Mouse (Mus musculus) adrenal gland, adult 8-10 months (tissue): ENCODE results near the gene Cog6. TPM values are rescaled to one million over a fixed set of nuclear protein-coding genes. Genes with fewer than 3 reads are reported as not detected.
A peak's percentile ranks its signal among the peaks of the same experiment; 100 is the strongest.

ENCODE experiments used
- DNase-seq: peaks from one replicate; pipeline ENCODE4 v3.0.0; 2022
- total RNA-seq, 4 experiments: library from RNA; stranded (reverse); gene quantifications; 2 replicates each; pipeline ENCODE4 v1.2.4; 2022

The Cog6 gene
- 10 to 100 TPM; 31.3 to 38.8 (median 38.1) TPM for total RNA-seq

DNA sequence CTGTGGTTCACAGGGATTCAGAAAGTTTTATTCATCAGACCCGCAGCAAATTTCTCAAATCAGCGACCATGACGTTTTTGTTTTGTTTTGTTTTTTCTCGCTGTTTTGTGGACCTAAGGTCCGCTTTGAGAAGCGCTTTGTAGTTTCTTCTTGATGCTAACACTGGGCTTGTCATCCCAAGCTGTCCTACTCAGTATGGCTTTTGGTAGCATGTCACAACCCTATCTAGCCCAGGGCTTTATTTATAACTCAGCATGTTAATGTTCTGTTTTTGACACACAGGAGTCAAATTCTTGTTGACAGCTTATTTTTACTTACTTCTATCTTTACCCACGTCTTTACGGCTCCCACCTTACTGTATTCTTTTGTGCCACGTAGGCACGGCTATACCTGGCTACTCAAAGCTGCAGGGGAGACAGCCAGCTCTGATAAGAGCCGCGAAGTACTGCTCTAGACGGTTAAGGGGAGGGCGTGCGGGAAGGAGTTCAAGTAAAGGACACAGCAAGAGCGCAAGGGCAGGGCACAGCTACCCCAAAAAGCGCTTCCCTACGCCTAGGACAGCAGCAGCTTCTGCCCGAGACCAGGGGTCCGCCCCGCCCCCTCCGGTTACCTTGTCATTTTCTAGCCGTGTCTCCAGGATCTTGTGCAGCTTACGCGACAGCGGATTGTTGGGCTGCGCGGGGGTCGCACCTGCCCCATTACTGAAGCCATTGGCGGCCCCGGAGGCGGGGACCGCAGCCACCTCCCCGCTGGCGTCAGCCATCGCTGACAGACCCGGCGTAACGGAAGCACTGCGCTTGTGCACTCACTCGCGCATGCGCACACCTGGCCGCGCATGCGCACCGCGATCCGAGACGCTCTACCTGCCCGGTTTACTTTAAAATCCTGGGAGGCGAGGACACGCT, at the start of gene Cog6:
Gene Cog6, minus strand, starts transcription at position 802 of the 905 bp plus-strand sequence.
- DNase-seq, result peak; percentile 74

DNA sequence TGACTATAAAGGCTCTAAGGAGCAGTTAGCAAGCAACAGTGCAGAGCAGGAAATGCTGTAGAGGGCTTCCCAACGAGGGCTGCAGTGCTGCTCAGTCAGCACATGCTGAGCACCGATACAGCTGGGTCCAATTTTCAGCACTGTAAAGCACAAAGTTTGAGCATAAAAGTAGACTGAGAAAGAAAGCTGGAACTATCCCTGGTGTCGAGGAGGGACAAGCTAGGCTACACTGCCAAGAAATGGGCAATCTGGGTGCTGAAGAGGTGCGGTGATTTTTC, 49.0 kb upstream of the Cog6 start:
- DNase-seq, result no peak

DNA sequence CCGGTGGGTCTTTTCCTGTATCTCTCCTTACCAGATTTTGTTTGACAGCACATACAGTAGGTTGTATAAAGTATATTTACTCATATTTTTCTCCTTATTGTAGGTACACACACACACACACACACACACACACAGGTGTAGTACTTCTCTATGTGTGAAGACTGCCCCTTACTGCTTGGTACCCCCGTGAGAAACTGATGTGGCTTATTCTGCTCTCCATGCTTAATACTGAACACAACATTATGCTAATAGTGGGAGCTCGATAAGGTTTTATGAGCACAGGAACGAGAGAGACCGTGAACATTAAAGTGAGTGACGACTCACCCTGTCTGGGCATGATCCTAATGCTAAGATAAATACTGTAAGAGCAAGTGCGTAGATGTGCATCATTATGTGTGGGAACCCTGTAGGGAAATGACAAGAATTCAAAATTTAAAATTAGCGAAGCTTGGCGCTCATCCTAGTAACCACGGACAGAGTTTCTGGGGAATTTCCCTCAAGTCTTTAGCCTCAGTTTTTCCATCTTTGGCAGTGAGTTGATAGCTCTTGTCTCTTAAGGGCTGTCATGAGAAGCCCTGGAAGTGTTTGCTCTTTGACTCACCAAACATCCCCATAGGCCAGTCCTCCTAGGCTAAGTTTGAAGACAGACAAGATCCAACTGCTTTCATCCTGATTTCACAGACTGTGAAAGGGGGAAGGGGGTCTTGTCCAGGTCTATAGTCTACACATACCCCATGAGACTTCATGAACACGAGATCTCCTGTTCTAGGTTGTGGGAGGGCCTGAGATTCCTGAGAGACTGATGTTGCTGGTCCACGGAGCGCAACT, 48.4 kb upstream of the Cog6 start:
- DNase-seq, result no peak

DNA sequence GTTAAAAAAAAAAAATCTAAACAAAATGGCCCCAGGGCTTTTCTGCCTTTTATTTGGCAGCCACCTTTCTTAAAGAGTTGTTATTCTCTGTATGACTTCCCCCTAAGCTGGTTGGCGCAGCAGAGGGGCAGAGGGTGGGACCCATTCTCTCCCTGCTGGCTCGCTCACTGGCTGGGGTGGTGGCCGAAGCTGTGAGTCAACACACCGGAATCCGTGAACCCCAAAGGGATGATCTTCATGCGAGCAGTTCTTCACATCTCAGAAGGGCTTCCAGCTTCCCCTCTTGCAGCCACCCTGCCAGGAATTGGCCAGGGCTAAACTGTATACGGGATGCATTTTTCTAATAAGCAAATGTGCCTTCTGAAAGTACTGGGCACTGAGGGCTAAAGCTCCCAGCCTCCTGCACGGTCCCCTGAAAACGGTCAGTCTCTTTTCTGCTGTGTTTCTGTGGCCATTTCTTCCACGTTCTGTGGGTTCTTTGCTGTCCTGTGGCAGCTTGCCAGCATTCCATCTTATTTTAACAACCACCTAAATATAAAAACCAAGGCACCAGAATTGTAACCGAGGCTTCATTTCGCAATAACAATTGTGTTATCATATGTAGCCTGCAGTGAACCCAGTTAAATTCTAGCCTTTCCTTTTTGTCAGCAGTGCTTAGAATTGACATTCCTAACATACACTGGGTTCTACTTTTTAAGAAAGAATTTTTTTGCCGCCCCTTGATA, 46.5 kb upstream of the Cog6 start:
- no peak for DNase-seq

DNA sequence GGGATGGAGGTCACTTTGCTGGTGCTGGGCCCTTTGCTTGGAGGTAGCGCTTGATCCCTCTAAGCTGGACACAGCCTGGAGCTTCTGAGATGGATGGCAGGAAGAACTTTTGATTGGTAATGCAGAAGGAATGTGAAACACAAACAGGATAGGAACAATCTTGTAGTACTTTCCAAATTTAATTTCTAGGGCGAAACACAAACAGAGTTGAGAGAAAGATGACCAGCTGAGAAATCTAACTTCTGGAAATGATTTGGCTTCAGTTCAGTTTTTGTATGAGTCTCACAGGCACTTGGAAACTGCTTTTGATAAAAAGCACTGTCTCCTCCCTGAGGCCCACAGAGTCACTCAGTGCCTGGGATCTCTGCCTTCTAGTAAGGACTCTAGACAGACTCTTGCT, 42.9 kb upstream of the Cog6 start:
- no peak for DNase-seq

DNA sequence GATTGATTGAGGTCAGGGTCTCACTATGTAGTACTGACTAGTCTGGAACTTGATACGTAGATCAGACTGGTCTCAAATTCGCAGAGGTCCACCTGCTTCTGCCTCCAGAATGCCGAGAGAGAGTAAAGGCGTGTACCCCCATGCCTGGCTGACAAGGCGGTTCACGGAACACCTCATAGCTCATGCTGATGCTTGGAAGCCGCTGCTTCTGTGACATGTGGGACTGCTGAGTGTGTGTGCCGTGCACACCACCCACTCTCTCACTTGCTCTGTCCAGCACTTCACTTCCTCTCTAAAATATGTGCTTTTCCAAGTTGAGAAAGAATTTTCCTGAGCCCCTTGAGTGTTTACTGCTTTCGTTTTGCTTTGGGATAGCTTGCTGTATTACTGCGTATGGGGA, 39.4 kb upstream of the Cog6 start:
- DNase-seq, result no peak

DNA sequence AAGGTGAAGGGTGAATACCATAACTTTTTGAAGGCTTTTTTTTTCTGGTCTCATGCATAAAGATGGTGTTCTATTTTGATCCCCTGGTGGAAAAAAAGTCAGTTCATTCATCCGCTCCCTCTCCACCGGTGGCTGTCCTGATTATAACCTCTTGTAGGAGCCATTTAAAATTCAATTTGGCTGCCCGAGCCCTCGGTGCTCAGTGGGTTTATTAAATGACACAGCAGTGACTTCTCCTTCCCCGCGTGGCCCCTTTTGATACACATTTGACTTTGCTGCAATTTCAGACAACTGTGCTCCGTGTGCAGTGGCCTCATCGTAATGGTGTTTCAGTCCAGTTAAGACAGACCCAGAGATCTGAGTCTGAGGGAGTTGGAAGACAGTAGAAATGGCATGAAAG, 35.3 kb upstream of the Cog6 start:
- DNase-seq, result no peak

DNA sequence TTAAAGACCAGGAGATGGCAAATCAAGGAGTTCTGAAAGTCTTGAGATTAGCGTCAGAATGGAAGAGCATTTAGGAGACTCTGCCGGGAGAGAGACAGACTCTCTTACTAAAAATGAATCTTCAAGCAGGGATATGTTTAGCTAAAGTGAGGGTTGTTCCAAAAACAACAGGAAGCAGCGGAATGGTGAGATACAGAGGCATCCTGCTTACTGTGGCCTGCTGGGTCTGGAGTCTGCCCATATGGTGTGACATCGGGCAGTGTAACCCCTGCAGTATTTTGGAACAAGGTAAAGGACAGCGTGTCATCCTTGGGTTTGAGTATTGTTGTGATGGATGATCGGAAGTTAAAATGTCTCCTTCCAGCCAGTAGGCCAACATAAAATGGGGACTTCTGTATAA, 29.3 kb upstream of the Cog6 start:
- DNase-seq, result no peak

DNA sequence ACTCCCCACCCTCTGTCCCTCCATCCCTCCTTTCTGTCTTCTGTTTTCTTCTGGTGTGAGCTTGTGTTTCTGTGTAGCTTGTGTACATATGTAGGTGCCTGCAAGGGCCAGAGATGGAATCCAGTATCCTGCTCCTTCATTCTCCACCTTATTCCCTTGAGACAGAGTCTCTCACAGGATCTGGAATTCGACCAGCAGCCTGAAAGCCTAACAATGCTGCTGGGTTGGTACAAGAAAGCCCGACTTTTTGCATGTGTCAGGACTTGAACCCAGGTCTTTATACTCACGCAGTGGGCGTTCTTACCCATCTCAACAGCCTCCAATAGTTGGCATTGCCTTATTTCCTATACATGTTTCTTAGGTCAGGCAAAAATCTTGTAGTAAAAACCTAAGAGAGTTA, 28.7 kb upstream of the Cog6 start:
- no peak for DNase-seq

DNA sequence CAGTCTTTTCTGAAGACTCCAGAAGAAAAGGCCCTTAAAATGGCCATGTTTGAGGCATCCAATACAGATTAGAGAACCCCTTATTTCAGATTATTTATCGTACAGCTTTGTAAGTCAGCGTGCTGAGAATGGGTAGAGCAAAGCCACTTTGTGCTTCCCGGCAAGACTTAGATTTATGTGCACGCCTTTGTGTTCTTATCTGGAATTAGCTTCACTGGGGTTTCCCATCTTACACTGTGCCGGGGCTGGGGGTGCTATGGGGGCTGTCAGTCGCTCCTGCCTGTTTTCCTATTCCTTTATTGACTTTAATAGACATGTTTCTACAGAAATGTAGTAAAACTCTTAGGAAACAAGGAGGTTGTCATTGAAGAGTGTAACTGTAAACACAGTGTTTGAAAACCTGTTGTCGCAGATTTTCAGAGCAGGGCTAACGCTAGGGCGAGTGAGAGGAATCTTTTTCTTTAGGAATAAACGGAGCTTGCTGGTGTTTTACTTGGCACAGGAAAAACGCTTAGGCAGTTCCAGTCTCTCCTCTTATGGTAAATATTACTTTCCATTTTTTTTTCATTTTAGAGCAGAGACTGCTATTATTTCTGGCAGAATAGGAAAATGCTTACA, 27.8 kb upstream of the Cog6 start:
- DNase-seq, result no peak

DNA sequence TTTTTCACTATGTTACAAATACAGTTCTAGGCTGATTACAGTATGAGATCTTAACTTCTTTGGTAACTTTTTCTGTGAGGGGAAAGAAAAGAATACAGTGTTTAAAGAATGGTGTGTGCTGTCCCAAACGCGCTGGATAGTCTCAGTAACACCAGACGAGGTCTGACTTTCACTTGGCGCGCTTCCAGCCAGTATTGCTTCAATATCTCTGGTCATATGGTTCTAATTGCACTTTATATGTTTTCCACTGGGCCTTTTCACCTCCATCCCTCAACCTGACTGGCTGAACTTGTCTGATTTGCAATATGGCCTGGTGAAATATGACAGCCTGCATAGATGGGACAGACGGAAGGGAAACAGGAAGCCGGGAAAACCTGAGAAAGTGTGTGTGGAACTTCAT, 27.2 kb upstream of the Cog6 start:
- no peak for DNase-seq

DNA sequence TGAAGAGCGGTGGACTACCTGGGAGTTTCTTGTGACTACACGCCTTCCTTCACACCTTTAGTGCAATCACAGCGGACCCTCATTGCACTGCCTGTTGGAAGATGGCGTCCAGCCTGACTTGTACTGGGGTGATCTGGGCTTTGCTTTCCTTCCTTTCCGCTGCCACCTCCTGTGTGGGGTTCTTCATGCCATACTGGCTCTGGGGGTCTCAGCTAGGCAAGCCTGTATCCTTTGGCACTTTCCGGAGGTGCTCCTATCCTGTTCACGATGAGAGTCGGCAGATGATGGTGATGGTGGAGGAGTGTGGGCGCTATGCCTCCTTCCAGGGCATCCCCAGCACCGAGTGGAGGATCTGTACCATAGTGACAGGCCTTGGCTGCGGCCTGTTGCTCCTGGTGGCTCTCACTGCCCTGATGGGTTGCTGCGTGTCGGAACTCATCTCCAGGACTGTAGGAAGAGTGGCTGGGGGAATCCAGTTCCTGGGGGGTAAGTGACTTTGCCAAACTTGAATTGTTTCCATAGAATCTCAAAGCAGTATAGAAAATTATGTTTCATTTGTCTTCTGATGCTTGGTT, 26.3 kb upstream of the Cog6 start:
- no peak for DNase-seq

DNA sequence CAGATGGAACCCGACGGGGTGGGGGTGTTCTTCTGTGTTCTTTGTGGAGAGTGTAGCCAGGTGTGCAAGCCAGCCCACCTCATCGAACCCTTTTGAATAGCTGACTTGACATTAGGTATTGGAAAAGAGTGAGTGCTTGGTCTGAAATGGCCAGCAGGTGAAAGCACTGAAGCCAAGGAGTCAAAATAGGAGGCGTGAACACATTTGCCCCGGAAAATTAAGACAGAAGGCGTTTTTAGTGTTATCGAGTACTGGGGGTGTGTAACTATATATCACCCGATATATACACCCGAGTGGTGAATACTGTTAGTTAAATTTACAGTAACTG, 25.2 kb upstream of the Cog6 start:
- DNase-seq, result no peak

DNA sequence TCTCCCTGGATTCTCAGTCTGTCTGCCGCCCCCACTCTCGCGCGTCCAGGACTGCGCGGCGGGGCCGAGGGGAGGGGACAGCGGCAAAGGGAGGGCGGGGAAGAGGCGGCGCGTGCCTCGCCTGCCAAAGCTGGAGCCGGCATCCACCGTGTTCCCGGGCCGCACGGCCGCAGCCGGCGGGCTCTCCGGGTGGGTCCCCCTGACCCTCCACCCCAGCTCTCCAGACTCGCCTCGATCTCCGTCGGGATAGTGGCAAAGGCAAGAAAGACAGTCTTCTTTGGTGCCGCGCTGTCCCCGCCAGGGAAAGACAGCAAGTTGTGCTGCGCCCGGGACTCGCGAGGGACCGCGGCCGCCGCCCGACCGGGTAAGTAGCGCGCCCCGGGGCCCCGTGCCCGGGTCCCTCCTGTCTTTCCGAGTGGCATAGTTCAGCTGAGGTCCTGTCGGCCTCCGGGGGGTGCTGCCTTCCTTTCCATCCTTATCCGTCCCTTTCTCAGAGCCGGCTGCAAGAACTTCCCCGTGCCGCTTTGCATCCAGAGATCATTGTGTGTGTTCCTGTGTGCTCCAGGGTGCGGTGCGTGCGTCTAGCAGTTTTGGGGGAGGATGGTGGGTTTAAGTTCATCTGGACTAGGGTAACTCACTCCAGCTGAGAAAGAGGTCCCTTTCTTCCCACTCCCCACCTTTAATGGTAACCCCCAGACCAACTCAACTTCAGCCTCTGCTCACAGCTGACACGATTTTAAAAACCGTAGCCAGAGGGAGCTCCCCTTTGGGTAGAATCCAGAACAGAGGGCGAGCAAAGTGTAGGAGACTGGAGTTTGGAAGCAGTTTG, 24.6 kb upstream of the Cog6 start, which contains the start of gene Lhfp:
Gene Lhfp, plus strand, starts transcription at position 118 of the 829 bp plus-strand sequence.
- DNase-seq, result peak; percentile 15

DNA sequence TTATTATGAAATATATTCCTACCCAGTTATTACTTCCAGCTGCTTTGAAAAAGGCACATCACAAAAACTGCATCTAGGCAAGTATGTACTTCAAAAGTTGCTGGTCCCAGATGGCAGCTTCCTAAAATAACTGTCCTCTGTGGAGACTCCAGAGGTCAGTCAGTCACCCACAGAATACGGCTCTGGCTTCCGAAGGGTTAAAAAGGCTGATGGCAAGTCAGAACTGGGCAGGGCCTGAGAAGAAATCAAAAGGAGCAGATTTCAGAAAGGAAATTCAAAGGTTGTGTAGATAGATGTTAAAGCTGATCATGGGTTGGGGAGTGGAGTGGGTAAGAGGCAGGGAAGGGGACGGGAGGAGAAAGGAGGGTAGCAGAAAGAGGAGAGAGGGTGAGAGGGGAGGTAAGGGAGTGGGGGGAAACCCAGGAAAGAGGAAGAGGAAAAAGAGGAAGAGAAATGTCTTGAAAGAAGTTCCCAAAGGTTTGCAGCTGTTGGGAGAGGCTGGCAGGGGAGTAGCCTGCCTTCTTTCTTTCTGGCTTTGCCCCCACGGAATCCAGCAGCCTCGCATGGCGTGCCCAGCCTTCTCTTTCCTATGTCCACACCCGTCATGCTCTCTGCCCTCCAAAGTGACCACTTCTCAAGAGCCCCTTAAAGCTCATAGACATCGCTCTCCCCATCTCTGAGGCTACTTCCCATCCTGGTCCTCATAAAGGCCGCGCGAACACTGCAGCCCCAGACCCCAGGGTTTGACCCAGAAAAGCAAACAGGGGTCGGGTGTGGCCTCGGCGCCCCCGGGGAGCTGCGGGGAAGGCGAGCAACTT, 23.8 kb upstream of the Cog6 start:
- no peak for DNase-seq

DNA sequence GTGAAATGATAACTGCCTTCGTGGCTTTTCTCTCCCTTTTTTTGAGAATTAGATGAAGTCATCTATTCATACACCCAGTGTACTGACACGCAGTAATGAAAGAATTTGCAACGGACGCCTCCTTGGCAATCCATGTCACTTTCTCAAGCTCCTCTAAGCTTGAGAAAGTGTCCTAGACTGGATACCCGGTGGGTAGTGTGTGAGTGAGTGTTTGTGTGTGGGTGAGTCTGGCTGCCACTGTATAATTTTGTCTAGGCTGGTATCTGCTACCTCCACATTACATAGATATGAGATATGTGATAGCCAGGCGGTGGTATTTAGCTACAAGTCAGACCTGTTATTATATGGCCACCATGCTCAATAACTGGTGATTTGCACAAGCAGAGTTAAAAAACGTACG, 22.7 kb upstream of the Cog6 start:
- DNase-seq, result no peak

DNA sequence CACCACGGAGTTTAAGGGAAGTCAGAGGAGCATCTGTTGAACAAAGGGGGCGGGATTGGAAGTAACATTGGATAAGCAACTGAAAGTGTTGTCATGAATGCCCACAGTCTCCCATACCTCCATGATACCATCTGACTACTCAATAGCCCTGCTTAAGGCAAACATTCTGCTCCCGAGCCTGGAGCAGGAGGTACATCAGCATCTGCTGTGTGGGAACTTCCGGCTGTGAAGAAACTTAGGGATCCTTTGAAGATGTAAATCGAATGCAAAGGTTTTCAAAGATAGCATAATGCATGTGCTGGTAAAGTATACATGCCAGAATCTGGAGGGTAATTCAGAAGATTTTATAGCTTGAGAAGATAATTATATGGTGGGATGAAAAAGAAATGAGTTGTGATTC, 21.9 kb upstream of the Cog6 start:
- no peak for DNase-seq

DNA sequence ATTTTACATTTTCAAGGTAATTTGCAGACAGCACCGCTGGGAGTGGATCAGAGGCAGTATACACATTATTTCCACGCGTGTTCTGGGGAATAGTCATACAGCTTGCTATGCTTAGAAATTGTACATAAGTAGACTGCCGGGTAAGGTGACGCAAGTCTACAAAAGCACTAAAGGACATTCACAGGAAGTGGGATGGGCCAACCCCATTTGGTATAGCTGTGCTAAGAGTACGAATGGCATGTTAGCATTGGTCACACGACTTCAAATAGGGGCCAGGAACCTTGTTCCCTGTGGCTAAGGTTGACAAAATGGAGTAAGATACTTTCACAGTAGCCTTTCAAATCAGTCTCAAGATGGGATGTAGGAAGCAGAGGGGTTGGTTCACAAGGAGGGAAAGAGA, 19.9 kb upstream of the Cog6 start:
- no peak for DNase-seq

DNA sequence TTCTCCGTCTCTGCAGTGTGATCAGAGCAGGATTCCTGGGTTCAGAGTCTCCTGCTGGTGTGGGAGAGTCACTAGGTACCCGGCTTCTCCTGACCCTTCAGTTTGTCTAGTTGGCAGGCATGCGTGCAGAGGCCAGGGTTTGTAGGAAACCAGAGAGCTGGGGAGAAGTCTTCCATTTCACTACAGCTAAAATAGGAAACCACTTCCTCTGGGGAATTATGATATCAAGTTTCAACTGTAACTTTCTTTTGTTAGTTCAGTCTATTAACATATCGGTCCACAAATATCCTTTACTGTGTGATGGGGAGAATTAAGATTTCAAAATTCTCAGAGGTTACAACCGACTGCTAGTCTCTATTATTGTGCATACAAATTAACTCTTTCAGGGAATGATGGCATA, 19.0 kb upstream of the Cog6 start:
- no peak for DNase-seq

DNA sequence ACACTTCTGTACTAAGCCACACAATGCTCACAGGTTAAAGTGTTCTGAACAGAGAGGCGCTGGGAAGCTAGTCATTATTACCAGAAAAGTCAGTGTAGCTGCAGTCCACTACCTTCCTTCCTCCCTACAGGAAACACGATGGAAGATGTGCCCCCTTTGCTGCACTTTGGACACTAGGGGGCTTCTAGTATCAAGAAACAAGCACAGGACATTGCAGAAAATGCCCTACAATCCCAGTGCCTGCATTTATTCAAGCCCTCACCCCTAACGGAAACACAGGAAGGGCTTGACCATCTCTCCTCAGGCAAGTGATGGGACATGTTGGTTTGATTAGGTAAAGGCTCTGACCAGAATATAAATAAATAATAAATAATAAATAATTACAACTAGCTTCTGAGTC, 16.4 kb upstream of the Cog6 start:
- no peak for DNase-seq

DNA sequence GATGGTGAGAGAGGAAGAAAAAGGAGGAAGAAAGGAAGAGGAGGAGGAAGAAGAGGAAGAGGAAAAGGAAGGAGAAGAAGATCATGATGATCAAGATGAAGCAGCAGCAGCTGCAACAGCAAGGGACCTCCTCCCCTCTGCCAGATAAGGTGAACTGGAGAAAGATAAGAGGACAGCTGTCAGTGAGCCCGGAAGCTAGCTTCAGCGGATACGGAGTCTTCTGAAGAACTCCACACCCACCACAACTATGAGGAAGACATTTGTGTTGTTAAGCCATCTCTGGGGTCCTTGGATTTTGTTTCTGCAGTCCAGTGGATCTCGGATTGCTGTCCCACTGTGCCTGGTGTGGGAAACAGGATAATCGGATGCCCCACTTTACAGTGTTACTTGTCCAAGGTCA, 15.4 kb upstream of the Cog6 start:
- no peak for DNase-seq
